Mouse (Mus musculus) G1E (cell line): Measurements from ENCODE around the gene Elmo3.

Experiments
- CTCF ChIP-seq: IDR thresholded peaks from 2 replicates; pipeline ENCODE4 v1.5.1; 2012; ENCODE audit warnings: low read depth, low read length, inconsistent platforms, mixed read lengths
- GATA1 ChIP-seq: IDR thresholded peaks from 2 replicates; pipeline ENCODE4 v1.6.1; 2012; ENCODE audit warnings: borderline replicate concordance, low read length, inconsistent platforms, mixed read lengths
- GATA2 ChIP-seq: IDR thresholded peaks from 2 replicates; pipeline ENCODE4 v1.6.1; 2012; ENCODE audit warnings: low read depth, low read length, inconsistent platforms, borderline replicate concordance
- POLR2AphosphoS5 ChIP-seq: IDR thresholded peaks from 2 replicates; pipeline ENCODE4 v1.6.1; 2012; ENCODE audit warnings: low read depth, low read length, inconsistent platforms; ENCODE audit not compliant: insufficient replicate concordance
- TAL1 ChIP-seq: conservative IDR thresholded peaks from 2 replicates; pipeline ENCODE4 v1.6.1; 2012; ENCODE audit warnings: low read depth, low read length, inconsistent platforms, mixed read lengths

DNA sequence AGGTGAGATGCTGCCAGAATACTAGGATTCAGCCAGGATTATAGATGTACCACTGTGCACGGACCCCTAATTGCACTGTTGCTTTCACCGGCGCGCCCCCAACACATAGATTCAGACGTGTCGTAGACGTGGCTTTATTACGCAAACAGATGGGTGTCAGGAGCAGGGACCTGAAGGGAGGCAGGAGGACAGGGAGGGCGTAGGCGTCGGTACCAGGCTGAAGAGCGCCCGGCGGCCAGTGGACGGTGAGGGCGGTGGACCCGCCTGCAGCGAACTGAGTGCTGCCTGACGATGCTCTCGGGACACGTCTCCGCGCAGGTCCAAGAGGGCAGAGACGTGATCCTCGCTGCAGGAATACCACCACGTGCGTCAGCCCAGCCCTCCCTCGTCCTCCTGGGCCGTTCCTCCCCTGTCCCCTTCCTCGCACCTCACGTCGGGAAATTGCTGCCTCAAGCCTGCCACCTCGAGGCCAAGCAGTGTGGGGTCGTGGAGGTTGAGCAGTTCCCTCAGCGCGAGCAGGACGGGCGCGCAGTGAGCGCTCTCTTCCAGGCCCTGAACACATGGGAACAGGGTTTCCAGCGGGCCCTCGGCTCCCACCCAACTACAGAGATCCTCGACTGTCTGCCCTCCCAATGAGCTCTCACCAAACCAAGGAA, 15.5 kb upstream of the Elmo3 start, which contains the start of gene 4931428F04Rik:
- no peak for TF ChIP-seq CTCF
- no peak for TF ChIP-seq GATA2
- no peak for TF ChIP-seq GATA1
- no peak for TF ChIP-seq POLR2AphosphoS5
- no peak for TF ChIP-seq TAL1
